Mouse (Mus musculus): ENCODE data around the gene Ube2cbp.

DNA sequence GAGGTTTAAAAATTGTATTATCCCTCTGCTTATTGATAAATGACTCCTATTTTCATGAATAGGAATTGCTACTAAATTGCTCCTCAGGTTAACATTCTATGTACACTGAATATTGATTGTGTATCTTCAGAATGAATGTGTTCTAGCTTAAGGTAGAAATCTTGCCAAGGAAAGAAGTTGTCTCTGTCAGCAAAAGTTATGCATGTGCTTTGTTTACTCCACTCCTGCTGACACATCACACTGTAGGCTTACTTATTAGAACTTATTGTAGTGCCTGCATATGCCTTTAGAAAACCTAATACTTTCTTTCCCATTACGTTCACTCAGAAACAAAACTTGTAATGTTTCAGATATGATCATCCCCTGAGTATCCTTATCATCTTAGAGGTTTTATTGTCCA lies 17.5 kb upstream of the Ube2cbp start:
- TF ChIP-seq POLR2A (IDR thresholded peaks at IDR 0.05; ENCODE audit: borderline replicate concordance, extremely low read depth, low read depth, low read length), result no peak
- TF ChIP-seq CTCF (IDR thresholded peaks at IDR 0.05; ENCODE audit: insufficient read depth, low read length), result no peak
